In genomic region chr1:128513911-128514310, GRCm38 (mm10) we compare ENCODE assay signal across 28 mouse cellular contexts.
"Had no signal": no experiment of that assay in that cellular context is flagged by ENCODE, and none has a peak within 500 bp of the region (broad histone marks: within the 10 kb centered on the region; RNA-seq: fewer than 3 reads in every experiment).

No protein-coding gene starts in this region.

- H3K27ac ChIP-seq: limb, embryonic 10.5 days; limb, embryonic 12.5 days; limb, embryonic 13.5 days; limb, embryonic 15.5 days; liver, embryonic 12.5 days; liver, embryonic 13.5 days; liver, embryonic 14.5 days; liver, embryonic 15.5 days; lung, embryonic 15.5 days; macrophage; midbrain, embryonic 10.5 days; midbrain, embryonic 12.5 days; midbrain, embryonic 13.5 days; midbrain, embryonic 15.5 days had no signal

- H3K9me3 ChIP-seq: limb, embryonic 10.5 days; limb, embryonic 12.5 days; limb, embryonic 13.5 days; limb, embryonic 15.5 days; liver, embryonic 12.5 days; liver, embryonic 13.5 days; liver, embryonic 15.5 days; lung, embryonic 15.5 days; midbrain, embryonic 10.5 days; midbrain, embryonic 12.5 days; midbrain, embryonic 13.5 days; midbrain, embryonic 15.5 days had no signal

- H3K9ac ChIP-seq: limb, embryonic 12.5 days; limb, embryonic 13.5 days; limb, embryonic 15.5 days; liver, embryonic 12.5 days; liver, embryonic 13.5 days; liver, embryonic 14.5 days; liver, embryonic 15.5 days; liver, postnatal 0 days; lung, embryonic 14.5 days; lung, embryonic 15.5 days; midbrain, embryonic 12.5 days; midbrain, embryonic 13.5 days; midbrain, embryonic 15.5 days had no signal

- H3K4me1 ChIP-seq: limb, embryonic 10.5 days; limb, embryonic 12.5 days; limb, embryonic 13.5 days; limb, embryonic 15.5 days; liver, embryonic 12.5 days; liver, embryonic 13.5 days; liver, embryonic 15.5 days; lung, embryonic 15.5 days; midbrain, embryonic 10.5 days; midbrain, embryonic 12.5 days; midbrain, embryonic 13.5 days; midbrain, embryonic 15.5 days had no signal

- H3K4me3 ChIP-seq: limb, embryonic 10.5 days; limb, embryonic 12.5 days; limb, embryonic 13.5 days; limb, embryonic 15.5 days; liver, embryonic 12.5 days; liver, embryonic 13.5 days; liver, embryonic 15.5 days; lung, embryonic 15.5 days; megakaryocyte, embryonic 14.5 days; midbrain, embryonic 10.5 days; midbrain, embryonic 12.5 days; midbrain, embryonic 13.5 days; midbrain, embryonic 15.5 days; myocyte had no signal

- H3K4me2 ChIP-seq: limb, embryonic 12.5 days; limb, embryonic 13.5 days; limb, embryonic 15.5 days; liver, embryonic 11.5 days; liver, embryonic 12.5 days; liver, embryonic 13.5 days; liver, embryonic 15.5 days; lung, embryonic 14.5 days; lung, embryonic 15.5 days; midbrain, embryonic 11.5 days; midbrain, embryonic 12.5 days; midbrain, embryonic 13.5 days; midbrain, embryonic 15.5 days had no signal

- DNase-seq: left cerebral cortex, postnatal 4 days; liver; liver, embryonic 13.5 days; liver, postnatal 0 days; lung, adult 18-20 months; lung, adult 2 months; lung, embryonic 14.5 days; lung, postnatal 10 days; lung, postnatal 14 days; lung, postnatal 4 days; midbrain, embryonic 14.5 days had no signal

- H3K27me3 ChIP-seq: limb, embryonic 12.5 days; limb, embryonic 13.5 days; limb, embryonic 15.5 days; liver, embryonic 12.5 days; liver, embryonic 13.5 days; liver, embryonic 15.5 days; lung, embryonic 15.5 days; megakaryocyte, embryonic 14.5 days; midbrain, embryonic 12.5 days; midbrain, embryonic 13.5 days; midbrain, embryonic 15.5 days had no signal

- H3K36me3 ChIP-seq: limb, embryonic 10.5 days; limb, embryonic 12.5 days; limb, embryonic 13.5 days; limb, embryonic 15.5 days; liver, embryonic 12.5 days; liver, embryonic 13.5 days; liver, embryonic 15.5 days; lung, embryonic 15.5 days; midbrain, embryonic 10.5 days; midbrain, embryonic 12.5 days; midbrain, embryonic 13.5 days; midbrain, embryonic 15.5 days had no signal
